Comparison of ENCODE assay signal across 8 mouse cellular contexts in genomic region chr9:66349144-66349859, GRCm38 (mm10). TPM values are rescaled to one million over a fixed set of nuclear protein-coding genes. Genes with fewer than 3 reads are reported as not detected.
DNase-seq lines count a peak whose midpoint lies in the region; ATAC-seq and TF ChIP-seq lines count a peak whose summit lies in the region.

No protein-coding gene starts in this region.

- TF ChIP-seq CTCF in small intestine, adult 2 months (IDR thresholded peaks at IDR 0.05; ENCODE audit: extremely low read depth, insufficient read length, insufficient replicate concordance, low read depth, low read length): no peak

- peak overlapping the region; percentile 95 for H3K9ac ChIP-seq in limb, embryonic 14.5 days (ENCODE audit: low read depth, low read length, severe bottlenecking)

- no peak for TF ChIP-seq POLR2A in limb, embryonic 14.5 days (IDR thresholded peaks at IDR 0.05; ENCODE audit: borderline replicate concordance, extremely low read depth, insufficient read depth, insufficient read length)
- no peak for TF ChIP-seq POLR2A in small intestine, adult 2 months (IDR thresholded peaks at IDR 0.05; ENCODE audit: low read depth, low read length)

- peak overlapping the region; percentile 99 for H3K4me3 ChIP-seq in megakaryocyte, embryonic 14.5 days (replicated peaks)
- peak overlapping the region; percentile 79 for H3K4me3 ChIP-seq in erythroblast, embryonic 14.5 days (replicated peaks)
- peak overlapping the region; percentile 73 for H3K4me3 ChIP-seq in limb, embryonic 14.5 days (replicated peaks; ENCODE audit: low read length)
- peak overlapping the region; percentile 72; the same call in 1 of the 2 replicates for H3K4me3 ChIP-seq in small intestine, adult 2 months (ENCODE audit: low read depth, low read length)

- peak overlapping the region; percentile 83 for H3K4me2 ChIP-seq in limb, embryonic 14.5 days (replicated peaks; ENCODE audit: low read depth, low read length, severe bottlenecking)

- WGBS in limb, embryonic 14.5 days: 43% methylated on average over 8 of the region's 8 CpGs
- 41% methylated on average over 8 of the region's 8 CpGs for WGBS in small intestine, adult 2 months

- ATAC-seq in megakaryocyte, adult 5-6 weeks (ENCODE audit: poor library complexity, severe bottlenecking): no peak
- ATAC-seq in limb, embryonic 14.5 days (ENCODE audit: low FRiP score, low read depth): no peak

- peaks cover 68% of the 10 kb centered on the region for H3K4me1 ChIP-seq in megakaryocyte, embryonic 14.5 days
- peaks cover 71% of the 10 kb centered on the region for H3K4me1 ChIP-seq in erythroblast, embryonic 14.5 days (ENCODE audit: control insufficient read depth)
- peaks cover 11% of the 10 kb centered on the region for H3K4me1 ChIP-seq in limb, embryonic 14.5 days (ENCODE audit: control insufficient read depth, insufficient read depth, low read length)
- H3K4me1 ChIP-seq in small intestine, adult 2 months (ENCODE audit: control insufficient read depth, insufficient read depth, insufficient read length, low read length): no peaks in the 10 kb centered on the region; the same call in 1 of the 2 replicates

- no peaks in the 10 kb centered on the region for H3K9me3 ChIP-seq in megakaryocyte, embryonic 14.5 days
- no peaks in the 10 kb centered on the region for H3K9me3 ChIP-seq in erythroblast, embryonic 14.5 days (ENCODE audit: control insufficient read depth, low read length)
- H3K9me3 ChIP-seq in limb, embryonic 14.5 days (ENCODE audit: control insufficient read depth, low read length): no peaks in the 10 kb centered on the region

- no peak overlapping the region for H3K27ac ChIP-seq in limb, embryonic 14.5 days (replicated peaks; ENCODE audit: low read depth, low read length)
- no peak overlapping the region for H3K27ac ChIP-seq in small intestine, adult 2 months (ENCODE audit: insufficient read depth, low read depth, low read length)

- DNase-seq in limb, embryonic 14.5 days (ENCODE audit: low spot score): no peak
- DNase-seq in adipocyte (ENCODE audit: low spot score): no peak
- DNase-seq in thymus, adult 18-20 months: no peak
- no peak for DNase-seq in urinary bladder, postnatal 36 days (ENCODE audit: low spot score in 2 of 2)

- H3K36me3 ChIP-seq in megakaryocyte, embryonic 14.5 days (replicated peaks; ENCODE audit: low read length): no peaks in the 10 kb centered on the region
- H3K36me3 ChIP-seq in erythroblast, embryonic 14.5 days (ENCODE audit: control insufficient read depth): peaks cover 25% of the 10 kb centered on the region
- no peaks in the 10 kb centered on the region for H3K36me3 ChIP-seq in limb, embryonic 14.5 days (ENCODE audit: control insufficient read depth, insufficient read depth, low read length)
- H3K36me3 ChIP-seq in small intestine, adult 2 months (ENCODE audit: control insufficient read depth, insufficient read depth, low read length): no peaks in the 10 kb centered on the region

- H3K27me3 ChIP-seq in megakaryocyte, embryonic 14.5 days (replicated peaks): no peaks in the 10 kb centered on the region
- no peaks in the 10 kb centered on the region for H3K27me3 ChIP-seq in erythroblast, embryonic 14.5 days (ENCODE audit: control insufficient read depth)
- H3K27me3 ChIP-seq in limb, embryonic 14.5 days (ENCODE audit: control insufficient read depth, insufficient read depth, low read length): no peaks in the 10 kb centered on the region
- H3K27me3 ChIP-seq in small intestine, adult 2 months (ENCODE audit: control insufficient read depth, insufficient read depth, low read length): no peaks in the 10 kb centered on the region

RNA-seq across cellular contexts. Expression of gene Herc1, which starts 0.9 kb away (rescaled TPM):
- 1.4 and 3.2 TPM in 2 replicates for polyA plus RNA-seq in megakaryocyte, embryonic 14.5 days (2012; ENCODE audit: insufficient read depth, low replicate concordance)
- 38.5 and 42.3 TPM in 2 replicates for total RNA-seq in megakaryocyte, adult 5-6 weeks (2015)
- 71.7 and 82.0 TPM in 2 replicates for total RNA-seq in megakaryocyte, adult 5-6 weeks (2017)
- polyA plus RNA-seq in erythroblast, embryonic 14.5 days (2012): 1.9 and 2.0 TPM in 2 replicates
- polyA plus RNA-seq in limb, embryonic 14.5 days (2012; rRNA removed): 22.7 and 23.5 TPM in 2 replicates
- 20.6 and 24.3 TPM in 2 replicates for polyA plus RNA-seq in limb, embryonic 14.5 days (2014; fragmentation: Nextera tagmentation; extraction: Ambion mirVana)
- 4.3 and 9.3 TPM in 2 replicates for polyA plus RNA-seq in small intestine, adult 2 months (2012; rRNA removed)
